Mouse (Mus musculus) hindbrain, embryonic 13.5 days (tissue): ENCODE data around the gene Spats1. TPM values are rescaled to one million over a fixed set of nuclear protein-coding genes. Genes with fewer than 3 reads are reported as not detected.

Experiments
- ATAC-seq: fragments of 200-750 bp; cut with Nextera tagmentation; 2 replicates; pipeline ENCODE4 v1.8.0; 2017; ENCODE audit warnings: moderate TSS enrichment; ENCODE audit not compliant: low FRiP score
- H3K27ac ChIP-seq: fragments of 300-500 bp; sonication (generic); 2 replicates; pipeline ENCODE4 v1.5.1; 2015; ENCODE audit warnings: inconsistent platforms, mild to moderate bottlenecking, moderate library complexity
- H3K27me3 ChIP-seq: fragments of 300-500 bp; sonication (generic); 2 replicates; pipeline ENCODE4 v1.6.1; 2015; ENCODE audit warnings: mild to moderate bottlenecking, inconsistent platforms
- H3K36me3 ChIP-seq: fragments of 300-500 bp; sonication (generic); 2 replicates; pipeline ENCODE4 v1.6.1; 2015; ENCODE audit warnings: mild to moderate bottlenecking, inconsistent platforms
- H3K4me1 ChIP-seq: fragments of 300-500 bp; sonication (generic); replicated peaks from 2 replicates; pipeline ENCODE4 v1.6.1; 2015; ENCODE audit warnings: inconsistent platforms
- H3K4me2 ChIP-seq: fragments of 300-500 bp; sonication (generic); 2 replicates; pipeline ENCODE4 v1.6.1; 2015; ENCODE audit warnings: inconsistent platforms, mild to moderate bottlenecking, moderate library complexity
- H3K4me3 ChIP-seq: fragments of 300-500 bp; sonication (generic); 2 replicates; pipeline ENCODE4 v1.5.1; 2015; ENCODE audit warnings: mild to moderate bottlenecking, inconsistent platforms
- H3K9ac ChIP-seq: fragments of 300-500 bp; sonication (generic); 2 replicates; pipeline ENCODE4 v1.6.1; 2015; ENCODE audit warnings: mild to moderate bottlenecking, inconsistent platforms
- H3K9me3 ChIP-seq: fragments of 300-500 bp; sonication (generic); 2 replicates; pipeline ENCODE4 v1.6.1; 2016; ENCODE audit warnings: inconsistent platforms
- WGBS: fragments of 180-500 bp; shearing (Covaris S2); methylation state at CpG from one replicate; pipeline ENCODE4 v1.1.7; 2015; 5-methylcytosine and 5-hydroxymethylcytosine counted together
- polyA plus RNA-seq: library from polyadenylated mRNA; unstranded; fragments of >200 nt; fragmentation: Nextera tagmentation; extraction: Ambion mirVana; gene quantifications from 2 replicates; pipeline ENCODE4 v1.2.1, GENCODE M21; 2015

Gene Spats1
- polyA plus RNA-seq, 1 experiment from 2014 or later: 2.1 TPM

DNA sequence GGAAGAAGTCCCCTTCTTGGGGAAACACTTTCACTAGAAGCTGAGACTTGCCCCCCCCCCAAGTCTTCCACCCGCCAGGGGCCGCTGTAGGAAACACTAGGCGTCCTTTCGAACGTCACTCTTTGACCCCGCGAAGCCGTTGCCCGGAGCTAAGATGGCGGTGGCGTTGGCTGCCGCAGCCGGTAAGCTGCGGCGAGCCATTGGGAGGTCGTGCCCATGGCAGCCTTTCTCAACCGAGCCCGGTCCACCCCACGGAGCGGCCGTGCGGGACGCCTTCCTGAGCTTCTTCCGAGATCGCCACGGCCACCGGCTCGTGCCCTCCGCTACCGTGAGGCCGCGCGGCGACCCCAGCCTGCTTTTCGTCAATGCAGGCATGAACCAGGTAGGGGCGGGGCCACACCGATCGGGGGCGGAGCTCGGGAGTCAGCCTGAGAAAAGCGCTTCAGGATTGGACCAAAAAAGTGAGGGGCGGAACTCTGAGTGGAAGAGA lies 31.5 kb upstream of the Spats1 start, which contains the start of gene Aars2:
Gene Aars2 (plus strand): TSS at position 142 of the 490 bp plus-strand sequence.
- H3K4me3 ChIP-seq: peak within 1 kb of the TSS; percentile 71
- H3K9me3 ChIP-seq: no peaks in the 10 kb centered on the region
- peak within 1 kb of the TSS; percentile 93 for H3K27ac ChIP-seq
- WGBS: under 1% methylated on average over 41 of the region's 42 CpGs
- peaks cover 32% of the 10 kb centered on the region for H3K36me3 ChIP-seq
- H3K4me1 ChIP-seq: peaks cover 13% of the 10 kb centered on the region
- H3K9ac ChIP-seq: peak within 1 kb of the TSS; percentile 81
- no peaks in the 10 kb centered on the region for H3K27me3 ChIP-seq
- peak; percentile 95 for ATAC-seq
- peak within 1 kb of the TSS; percentile 43 for H3K4me2 ChIP-seq

DNA sequence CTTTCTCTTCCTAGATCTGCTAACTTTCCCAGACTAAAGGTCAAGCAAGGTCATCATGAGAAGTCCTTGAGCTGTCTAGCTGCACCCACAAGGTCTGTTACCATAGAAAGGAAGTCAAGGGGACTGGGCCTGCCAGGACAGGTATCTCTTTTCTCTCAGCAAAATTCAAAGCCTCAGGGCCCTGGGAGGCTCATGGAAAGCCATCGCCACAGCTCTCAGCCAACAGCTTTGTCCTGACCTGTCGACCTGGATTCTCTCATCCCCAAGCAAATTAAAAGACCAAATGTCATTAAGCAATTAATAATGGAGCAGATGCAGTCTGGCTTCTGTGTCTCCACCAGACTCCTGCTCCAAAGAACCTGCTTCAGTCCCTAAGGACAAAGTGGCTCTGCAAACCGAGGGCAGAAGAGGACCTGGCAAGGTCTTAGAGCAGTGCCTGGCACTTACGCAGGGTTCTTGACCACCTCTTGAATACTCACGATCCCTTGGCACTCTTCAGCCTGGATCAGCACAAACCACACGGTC lies 30.8 kb upstream of the Spats1 start:
- Histone ChIP-seq H3K9me3 (no peaks in the 10 kb centered on the region), H3K36me3 (peaks cover 25% of the 10 kb centered on the region), H3K4me3 (no peak overlapping the region), H3K4me2 (no peak overlapping the region), H3K27ac (no peak overlapping the region), H3K27me3 (no peaks in the 10 kb centered on the region), H3K4me1 (peaks cover 13% of the 10 kb centered on the region), H3K9ac (peak overlapping the region; percentile 13; the same call in 1 of the 2 replicates)
- 70% methylated on average over 6 of the region's 6 CpGs for WGBS
- ATAC-seq: peak; percentile 37

DNA sequence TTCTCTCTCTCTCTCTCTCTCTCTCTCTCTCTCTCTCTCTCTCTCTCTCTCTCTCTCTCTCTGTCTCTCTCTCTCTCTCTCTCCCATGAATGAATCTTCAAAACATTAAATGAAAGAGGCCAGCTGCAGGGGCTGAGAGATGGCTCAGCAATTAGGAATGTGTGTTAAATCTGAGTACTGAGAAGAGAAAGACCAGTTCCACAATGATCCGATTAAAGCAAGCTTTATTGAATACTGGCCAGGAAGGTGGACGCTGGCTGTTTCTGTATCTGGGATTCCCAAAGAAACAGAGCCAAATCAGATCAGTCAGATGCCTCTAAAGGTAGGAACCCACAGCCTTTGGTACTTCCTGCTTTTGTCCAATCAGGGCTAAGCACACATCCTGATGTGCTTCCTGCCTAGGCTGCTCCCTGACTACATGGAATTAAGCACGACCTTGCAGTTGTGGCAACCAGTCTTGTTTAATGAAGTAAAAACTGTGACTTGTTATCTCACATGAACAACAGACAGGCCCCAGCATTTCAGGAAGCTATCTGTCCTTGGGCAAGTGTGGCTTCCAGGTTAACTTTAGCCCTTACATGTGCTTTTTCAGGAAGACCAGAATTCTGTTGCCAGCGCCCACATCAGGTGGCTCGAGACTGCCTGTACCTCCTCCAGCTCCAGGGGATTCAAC lies 28.2 kb upstream of the Spats1 start:
- WGBS: 66% methylated on average over 5 of the region's 5 CpGs
- H3K9ac ChIP-seq: no peak overlapping the region
- ATAC-seq: no peak

DNA sequence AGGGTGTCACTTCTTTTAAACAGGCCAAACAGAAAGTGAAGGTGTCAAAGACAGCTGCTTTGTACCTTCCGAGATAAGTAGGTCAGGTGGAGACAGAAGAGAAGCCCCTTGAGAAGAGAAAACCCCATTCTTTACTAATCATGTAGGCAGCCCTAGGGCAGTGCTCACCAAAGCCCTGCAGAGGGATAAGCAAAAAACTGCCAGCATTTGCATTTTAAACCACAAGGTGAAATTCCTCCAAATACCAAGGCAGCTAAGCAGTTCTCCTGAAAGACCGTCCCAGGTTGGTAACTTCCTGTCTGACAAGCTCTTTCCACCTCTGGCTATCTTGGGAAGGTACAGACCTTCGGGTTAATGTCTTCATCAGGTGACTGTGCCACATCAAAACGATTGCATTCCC lies 27.1 kb upstream of the Spats1 start:
- peaks cover 8% of the 10 kb centered on the region for H3K4me1 ChIP-seq
- 69% methylated on average over 4 of the region's 4 CpGs for WGBS
- H3K27ac ChIP-seq: no peak overlapping the region
- no peak overlapping the region for H3K4me2 ChIP-seq
- no peaks in the 10 kb centered on the region for H3K9me3 ChIP-seq
- H3K4me3 ChIP-seq: no peak overlapping the region
- H3K27me3 ChIP-seq: no peaks in the 10 kb centered on the region
- no peak for ATAC-seq
- no peaks in the 10 kb centered on the region for H3K36me3 ChIP-seq
- H3K9ac ChIP-seq: no peak overlapping the region

More for the DNA sequence above, 28.2 kb upstream of the Spats1 start:
- H3K36me3 ChIP-seq: peaks cover 2% of the 10 kb centered on the region; the same call in 1 of the 2 replicates
- H3K4me3 ChIP-seq: no peak overlapping the region
- H3K9me3 ChIP-seq: no peaks in the 10 kb centered on the region
- H3K4me2 ChIP-seq: no peak overlapping the region
- peaks cover 13% of the 10 kb centered on the region for H3K4me1 ChIP-seq
- no peaks in the 10 kb centered on the region for H3K27me3 ChIP-seq
- no peak overlapping the region for H3K27ac ChIP-seq

DNA sequence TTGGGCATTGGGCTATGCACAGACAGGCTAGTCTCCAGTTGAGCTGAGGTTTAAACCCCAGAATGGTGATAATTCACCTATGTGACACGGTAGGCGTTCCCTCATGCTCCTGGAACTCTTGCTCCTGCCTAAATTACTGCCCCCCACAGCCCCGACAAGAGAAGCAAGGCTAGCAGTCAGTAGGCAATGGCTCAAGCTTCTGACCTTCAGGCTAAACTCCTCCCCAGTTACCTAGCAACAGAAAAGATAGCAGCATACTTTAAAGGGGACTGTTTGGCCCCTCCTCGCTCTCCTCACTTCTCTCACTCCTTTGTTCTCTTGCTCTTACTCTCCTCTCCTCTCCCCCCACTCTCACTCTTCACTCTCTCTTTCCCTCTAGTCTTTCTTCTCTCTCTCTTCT lies 25.8 kb upstream of the Spats1 start:
- H3K27me3 ChIP-seq: no peaks in the 10 kb centered on the region
- no peak overlapping the region for H3K27ac ChIP-seq
- no peaks in the 10 kb centered on the region for H3K9me3 ChIP-seq
- H3K4me1 ChIP-seq: no peaks in the 10 kb centered on the region
- H3K4me2 ChIP-seq: no peak overlapping the region
- no peak overlapping the region for H3K4me3 ChIP-seq
- H3K36me3 ChIP-seq: no peaks in the 10 kb centered on the region
- 43% methylated on average over 4 of the region's 4 CpGs for WGBS
- no peak overlapping the region for H3K9ac ChIP-seq
- no peak for ATAC-seq

DNA sequence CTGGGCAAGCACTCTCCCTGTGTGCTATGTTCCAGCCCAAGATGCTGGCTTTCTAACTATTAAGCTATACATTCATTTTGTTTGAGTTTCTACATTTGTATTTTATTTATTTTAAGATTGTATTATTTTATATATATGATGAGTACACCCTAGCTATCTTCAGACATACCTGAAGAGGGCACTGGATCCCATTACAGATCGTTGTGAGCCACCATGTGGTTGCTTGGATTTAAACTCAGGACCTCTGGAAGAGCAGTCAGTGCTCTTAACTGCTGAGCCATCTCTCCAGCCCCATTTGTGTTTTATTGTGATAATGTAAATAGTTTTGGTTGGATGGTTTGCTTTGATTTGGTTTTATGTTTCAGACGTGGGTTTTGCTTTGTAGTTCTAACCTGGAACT lies 24.3 kb upstream of the Spats1 start:
- no peaks in the 10 kb centered on the region for H3K9me3 ChIP-seq

DNA sequence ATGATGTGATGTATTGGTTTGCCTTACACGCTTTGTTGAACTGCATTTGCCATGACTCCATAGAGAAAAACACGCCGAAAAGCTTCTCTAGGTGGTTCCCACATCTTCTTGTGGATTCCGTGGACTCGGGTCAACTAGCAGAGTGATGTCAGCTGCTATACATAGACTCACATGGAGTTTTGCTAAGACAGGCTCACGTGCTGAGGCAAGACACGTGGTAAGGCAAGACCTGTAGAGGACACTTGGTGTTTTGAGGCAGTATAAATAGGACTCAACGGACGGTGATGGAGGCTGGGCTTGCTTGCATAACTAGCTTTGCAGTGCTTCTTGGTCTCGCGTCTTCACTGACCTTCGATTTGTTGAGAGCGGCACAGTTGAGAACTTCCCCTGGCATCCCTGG lies 23.2 kb upstream of the Spats1 start:
- no peaks in the 10 kb centered on the region for H3K9me3 ChIP-seq
- no peak overlapping the region for H3K4me2 ChIP-seq
- WGBS: 87% methylated on average over 13 of the region's 13 CpGs
- H3K27ac ChIP-seq: no peak overlapping the region
- no peaks in the 10 kb centered on the region for H3K36me3 ChIP-seq
- H3K9ac ChIP-seq: no peak overlapping the region
- H3K27me3 ChIP-seq: no peaks in the 10 kb centered on the region
- H3K4me1 ChIP-seq: no peaks in the 10 kb centered on the region
- no peak for ATAC-seq
- no peak overlapping the region for H3K4me3 ChIP-seq

More for the DNA sequence above, 24.3 kb upstream of the Spats1 start:
- Histone ChIP-seq H3K9ac (no peak overlapping the region), H3K4me2 (no peak overlapping the region), H3K27me3 (no peaks in the 10 kb centered on the region), H3K36me3 (no peaks in the 10 kb centered on the region), H3K27ac (no peak overlapping the region), H3K4me3 (no peak overlapping the region), H3K4me1 (no peaks in the 10 kb centered on the region)
- no peak for ATAC-seq
- 75% methylated on average over 2 of the region's 2 CpGs for WGBS

DNA sequence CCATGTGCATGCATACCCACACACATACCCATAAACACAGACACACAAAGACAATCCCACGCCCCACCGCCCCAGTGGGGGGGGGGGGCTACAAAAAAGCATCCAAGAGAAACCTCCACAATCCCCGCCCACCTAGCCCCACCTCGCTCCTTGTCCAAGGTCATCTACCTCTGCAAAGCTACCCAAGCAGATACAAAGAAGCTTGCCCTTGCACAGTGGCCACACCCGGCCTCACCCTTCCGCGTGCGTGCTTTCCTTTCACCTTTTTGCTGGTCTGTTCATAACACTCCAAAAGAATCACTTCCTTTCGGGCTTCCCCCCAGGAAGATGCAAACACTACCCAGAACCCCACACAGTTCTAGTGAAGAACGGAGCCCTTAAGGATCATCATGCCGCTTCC lies 20.2 kb upstream of the Spats1 start:
- no peak for ATAC-seq
- H3K4me2 ChIP-seq: no peak overlapping the region
- H3K4me3 ChIP-seq: no peak overlapping the region
- no peaks in the 10 kb centered on the region for H3K36me3 ChIP-seq
- no peaks in the 10 kb centered on the region for H3K27me3 ChIP-seq
- no peaks in the 10 kb centered on the region for H3K9me3 ChIP-seq
- no peak overlapping the region for H3K27ac ChIP-seq
- H3K4me1 ChIP-seq: no peaks in the 10 kb centered on the region
- H3K9ac ChIP-seq: no peak overlapping the region
- WGBS: 79% methylated on average over 11 of the region's 11 CpGs

DNA sequence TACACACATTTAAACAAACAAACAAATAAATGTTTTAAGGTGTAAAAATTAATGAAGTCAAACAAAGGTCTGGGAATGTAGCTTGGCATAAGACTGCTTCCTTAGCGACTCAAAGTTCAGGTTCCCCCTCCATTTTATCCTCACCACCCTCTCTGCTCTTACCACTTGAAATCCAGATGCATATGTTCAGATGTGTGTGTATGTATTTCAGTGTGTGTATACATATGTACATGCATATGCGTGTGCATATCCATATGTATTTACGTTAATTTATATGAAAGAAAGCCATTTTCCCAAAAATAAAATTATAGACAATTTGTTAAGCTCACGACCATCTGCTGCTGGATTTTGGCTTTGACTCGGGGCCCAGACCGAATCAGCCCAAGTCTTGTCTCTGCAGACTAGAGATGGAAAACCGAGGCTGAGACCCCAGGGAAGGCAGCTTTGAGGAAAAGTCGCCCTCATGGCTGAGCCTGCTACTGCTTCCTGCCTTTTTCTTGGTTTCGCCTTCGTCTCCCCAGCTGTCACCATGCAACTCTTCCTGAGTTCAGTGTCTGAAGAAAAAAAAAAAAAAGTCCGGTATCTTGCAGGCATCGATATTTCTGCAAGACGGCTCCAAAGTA lies 15.4 kb upstream of the Spats1 start:
- no peaks in the 10 kb centered on the region for H3K9me3 ChIP-seq
- no peak for ATAC-seq
- no peaks in the 10 kb centered on the region for H3K36me3 ChIP-seq
- H3K27ac ChIP-seq: no peak overlapping the region
- H3K4me3 ChIP-seq: no peak overlapping the region
- H3K9ac ChIP-seq: no peak overlapping the region
- no peak overlapping the region for H3K4me2 ChIP-seq
- H3K27me3 ChIP-seq: no peaks in the 10 kb centered on the region
- no peaks in the 10 kb centered on the region for H3K4me1 ChIP-seq
- WGBS: 81% methylated on average over 13 of the region's 13 CpGs

DNA sequence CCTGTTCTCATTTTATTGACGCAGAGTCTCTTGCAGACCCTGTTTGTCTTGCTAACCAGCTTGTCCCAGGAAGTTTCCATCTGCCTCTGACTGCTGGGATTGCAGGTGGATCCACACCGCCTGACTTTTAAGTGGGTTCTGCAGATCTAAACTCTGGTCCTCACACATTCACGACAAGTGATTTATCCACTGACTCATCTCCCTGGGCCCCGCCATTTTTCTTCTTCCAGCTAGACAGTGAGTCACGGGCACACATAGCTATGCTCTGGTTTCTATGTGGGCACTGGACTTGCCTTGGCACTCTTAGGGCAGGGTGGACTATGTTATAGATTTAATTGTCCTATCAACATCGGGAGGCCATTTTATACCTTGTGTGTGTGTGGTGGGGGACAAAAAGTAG lies 14.5 kb upstream of the Spats1 start:
- WGBS: 87% methylated on average over 6 of the region's 6 CpGs
- Histone ChIP-seq H3K4me2 (no peak overlapping the region), H3K9me3 (no peaks in the 10 kb centered on the region), H3K9ac (no peak overlapping the region), H3K36me3 (no peaks in the 10 kb centered on the region), H3K4me3 (no peak overlapping the region), H3K4me1 (no peaks in the 10 kb centered on the region), H3K27me3 (no peaks in the 10 kb centered on the region), H3K27ac (no peak overlapping the region)
- no peak for ATAC-seq

DNA sequence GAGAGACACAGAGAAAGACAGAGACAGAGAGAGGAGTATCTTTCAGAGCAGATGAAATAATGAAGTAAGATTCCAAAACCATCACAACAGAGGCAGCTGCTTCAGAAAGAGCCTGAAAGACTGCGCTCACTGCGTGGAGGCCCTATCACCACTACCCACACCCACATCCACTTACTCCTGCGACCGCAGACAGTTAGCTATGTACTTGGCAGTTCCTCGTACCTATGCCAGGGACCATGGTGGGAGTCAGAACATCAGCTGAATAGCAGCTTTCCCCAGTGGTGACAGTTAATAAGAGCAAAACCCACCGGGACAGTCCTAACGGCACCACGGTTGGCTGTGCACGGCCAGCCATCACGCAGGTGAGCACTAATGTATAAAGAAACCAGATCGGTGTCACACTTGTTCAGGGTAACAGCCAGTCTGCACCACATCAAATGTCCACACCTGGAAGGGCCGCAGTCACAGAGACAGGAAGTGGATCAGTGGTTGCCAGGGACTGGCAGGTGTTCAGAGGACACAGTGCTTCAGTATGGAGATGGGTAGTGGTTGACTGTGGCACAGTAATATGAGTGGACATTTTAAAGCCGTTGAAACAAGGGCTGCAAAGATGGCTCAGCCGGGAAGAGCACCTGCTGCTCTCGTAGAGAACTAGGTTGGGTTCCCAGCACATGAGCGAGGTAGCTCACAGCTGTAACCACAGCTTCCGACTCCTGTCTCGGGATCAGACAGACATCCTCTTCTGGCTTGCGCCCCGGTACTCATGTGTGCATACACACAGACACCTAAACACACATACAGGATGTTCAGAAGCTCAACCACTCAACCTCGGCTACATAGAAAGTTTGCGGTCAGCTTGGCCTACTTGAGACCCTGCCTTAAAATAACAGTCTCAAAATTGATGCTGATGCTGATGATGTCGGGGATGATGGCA lies 13.4 kb upstream of the Spats1 start:
- Histone ChIP-seq H3K27me3 (0 out of 2 replicates have a peak, but pooled peaks cover 2% of the 10 kb centered on the region), H3K9ac (no peak overlapping the region), H3K4me3 (no peak overlapping the region), H3K27ac (no peak overlapping the region), H3K9me3 (no peaks in the 10 kb centered on the region), H3K4me1 (no peaks in the 10 kb centered on the region), H3K36me3 (no peaks in the 10 kb centered on the region), H3K4me2 (no peak overlapping the region)
- WGBS: 87% methylated on average over 23 of the region's 23 CpGs
- no peak for ATAC-seq

DNA sequence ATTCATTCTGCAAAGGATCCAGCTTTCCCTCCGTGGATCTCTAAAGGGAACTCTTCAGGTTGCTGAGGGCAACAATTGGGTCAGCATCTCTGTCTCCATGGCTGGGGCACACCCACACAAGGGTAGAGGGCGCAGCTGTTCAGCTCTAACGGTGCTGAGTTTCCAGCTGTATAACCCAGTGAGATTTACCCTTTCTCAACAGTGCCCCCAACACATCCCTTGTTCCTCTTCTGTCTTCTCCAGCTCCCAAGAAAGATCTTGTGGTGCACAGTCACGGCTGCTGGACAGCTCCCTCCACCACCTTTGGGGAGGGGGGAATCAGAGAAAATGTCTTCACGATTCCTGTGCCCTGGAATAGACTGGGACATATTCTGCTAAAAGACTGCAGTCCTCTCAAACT lies 12.0 kb upstream of the Spats1 start:
- no peaks in the 10 kb centered on the region for H3K36me3 ChIP-seq
- no peak overlapping the region for H3K4me3 ChIP-seq
- ATAC-seq: no peak
- 0 out of 2 replicates have a peak, but pooled peaks cover 2% of the 10 kb centered on the region for H3K27me3 ChIP-seq
- no peak overlapping the region for H3K27ac ChIP-seq
- H3K4me1 ChIP-seq: no peaks in the 10 kb centered on the region
- H3K4me2 ChIP-seq: no peak overlapping the region
- WGBS: 21% methylated on average over 5 of the region's 5 CpGs
- no peak overlapping the region for H3K9ac ChIP-seq
- H3K9me3 ChIP-seq: no peaks in the 10 kb centered on the region
